Mouse (Mus musculus): Measurements from ENCODE around the gene Csgalnact2. TPM values are rescaled to one million over a fixed set of nuclear protein-coding genes. Genes with fewer than 3 reads are reported as not detected.

Gene Csgalnact2
- 2.2 and 2.4 TPM in 2 replicates for total RNA-seq (2012; rRNA removed)
- total RNA-seq (2014; rRNA removed) = 6.4 and 7.3 TPM in 2 replicates
- 2.1 and 3.0 TPM in 2 replicates for polyA plus RNA-seq (2012; ENCODE audit: insufficient read length, low read depth)

DNA sequence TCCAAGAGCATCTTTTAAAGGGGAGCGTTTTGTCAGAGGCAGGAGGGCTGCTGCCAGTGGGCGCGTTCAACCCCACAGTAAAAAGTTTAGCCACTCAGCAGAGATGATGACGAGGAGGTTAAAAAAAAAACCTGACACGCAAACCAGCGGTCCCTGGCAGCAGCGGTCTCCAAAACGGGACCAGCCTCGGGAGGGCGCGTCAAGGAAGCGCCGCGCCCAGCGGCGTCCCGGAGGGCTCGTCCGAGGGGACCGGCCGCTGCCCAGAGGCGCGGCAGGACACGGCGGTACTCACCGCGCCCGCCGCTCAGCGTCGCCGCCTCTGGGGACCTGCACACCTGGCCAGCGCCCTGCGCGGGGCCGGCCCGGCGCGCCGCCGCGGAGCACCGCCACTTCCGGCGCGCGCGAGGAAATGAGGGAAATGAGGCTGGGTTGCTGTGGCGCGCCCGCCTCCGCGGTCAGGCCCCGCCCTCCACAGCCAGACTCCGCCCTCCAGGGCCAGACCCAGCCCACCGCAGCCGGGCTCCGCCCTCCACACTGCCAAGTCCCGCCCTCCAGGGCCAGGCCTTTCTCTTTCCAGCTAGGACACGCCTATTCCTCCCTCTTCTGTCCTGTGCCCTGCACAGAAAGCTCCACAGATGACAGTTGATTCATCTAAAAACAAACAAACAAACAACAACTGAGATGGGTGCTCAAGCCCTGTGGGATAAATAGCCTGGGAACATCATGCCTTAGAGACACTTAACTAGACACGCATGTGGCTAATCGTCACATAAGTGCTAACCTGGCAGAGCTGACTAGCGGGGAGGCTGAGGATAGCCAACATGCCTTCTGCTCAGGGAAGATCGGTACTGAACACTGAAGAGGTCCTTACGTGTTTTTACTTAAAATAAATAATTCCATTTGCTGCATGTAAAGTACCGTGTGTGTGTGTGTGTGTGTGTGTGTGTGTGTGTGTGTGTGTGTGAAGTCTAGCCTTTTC, at the start of gene Csgalnact2:
Gene Csgalnact2, minus strand, starts transcription at position 410 of the 979 bp plus-strand sequence.
- TF ChIP-seq NRF1 (IDR thresholded peaks at IDR 0.05; ENCODE audit: low read depth, low read length) = peak; percentile 69
- TF ChIP-seq POLR2A (IDR thresholded peaks at IDR 0.05; ENCODE audit: low read depth, low read length) = peak; percentile 63; the same call in 1 of the 2 replicates
- TF ChIP-seq MAZ (IDR thresholded peaks at IDR 0.05; ENCODE audit: low read depth, low read length) = no peak
- no peak for TF ChIP-seq SMC3 (IDR thresholded peaks at IDR 0.05; ENCODE audit: low read depth, low read length)
- TF ChIP-seq MYC (IDR thresholded peaks at IDR 0.05; ENCODE audit: low read depth, low read length) = no peak
- TF ChIP-seq POLR2AphosphoS2 (IDR thresholded peaks at IDR 0.05; ENCODE audit: low read depth, low read length) = no peak
- no peak for TF ChIP-seq JUN (IDR thresholded peaks at IDR 0.05; ENCODE audit: insufficient read depth, low read depth, low read length)
- TF ChIP-seq ZNF384 (IDR thresholded peaks at IDR 0.05; ENCODE audit: low read depth, low read length) = peak; percentile 78
- no peak for TF ChIP-seq RAD21 (IDR thresholded peaks at IDR 0.05; ENCODE audit: low read depth, low read length)
- TF ChIP-seq ZMIZ1 (IDR thresholded peaks at IDR 0.05; ENCODE audit: low read depth, low read length) = no peak
- TF ChIP-seq TBP (conservative IDR thresholded peaks at IDR 0.05; ENCODE audit: low read depth, low read length) = no peak
- no peak for TF ChIP-seq ZC3H11A (IDR thresholded peaks at IDR 0.05; ENCODE audit: low read depth, low read length)
- TF ChIP-seq CHD2 (IDR thresholded peaks at IDR 0.05; ENCODE audit: low read length) = no peak
- no peak for TF ChIP-seq CHD1 (IDR thresholded peaks at IDR 0.05; ENCODE audit: low read depth, low read length)
- no peak for TF ChIP-seq GABPA (IDR thresholded peaks at IDR 0.05; ENCODE audit: insufficient replicate concordance, low read depth, low read length)
- no peak for TF ChIP-seq PAX5 (IDR thresholded peaks at IDR 0.05; ENCODE audit: low read length)
- TF ChIP-seq ETS1 (conservative IDR thresholded peaks at IDR 0.05; ENCODE audit: low read depth, low read length) = no peak
- no peak for TF ChIP-seq MAFK (IDR thresholded peaks at IDR 0.05; ENCODE audit: insufficient replicate concordance, low read length)
- TF ChIP-seq ELF1 (IDR thresholded peaks at IDR 0.05; ENCODE audit: low read depth, low read length) = peak; percentile 77
- 0 out of 2 replicates have a peak, but pooled peaks have one; percentile 9 for TF ChIP-seq KAT2A (IDR thresholded peaks at IDR 0.05; ENCODE audit: insufficient replicate concordance, low read length)
- TF ChIP-seq JUND (conservative IDR thresholded peaks at IDR 0.05; ENCODE audit: low read depth, low read length) = no peak
- TF ChIP-seq SIN3A (IDR thresholded peaks at IDR 0.05; ENCODE audit: low read length) = no peak; the same call in 1 of the 2 replicates
- peak; percentile 57; the same call in 1 of the 2 replicates for TF ChIP-seq MXI1 (IDR thresholded peaks at IDR 0.05; ENCODE audit: low read depth, low read length)
- TF ChIP-seq BHLHE40 (IDR thresholded peaks at IDR 0.05; ENCODE audit: low read depth, low read length) = no peak
- no peak for TF ChIP-seq ZKSCAN1 (IDR thresholded peaks at IDR 0.05; ENCODE audit: borderline replicate concordance, low read depth, low read length)
- TF ChIP-seq CTCF (conservative IDR thresholded peaks at IDR 0.05 in 1 of 2, IDR thresholded peaks at IDR 0.05 in 1 of 2; ENCODE audit: low read depth in 2 of 2, low read length in 2 of 2) = no peak
- peak; percentile 24; the same call in 1 of the 2 replicates for TF ChIP-seq HCFC1 (IDR thresholded peaks at IDR 0.05; ENCODE audit: low read depth, low read length)
- no peak for TF ChIP-seq MEF2A (IDR thresholded peaks at IDR 0.05; ENCODE audit: borderline replicate concordance, low read depth, low read length)
- no peak for TF ChIP-seq RCOR1 (conservative IDR thresholded peaks at IDR 0.05; ENCODE audit: low read depth, low read length)
- TF ChIP-seq IRF4 (IDR thresholded peaks at IDR 0.05; ENCODE audit: low read depth, low read length) = peak; percentile 2; the same call in 1 of the 2 replicates
- peak; percentile 88 for TF ChIP-seq TCF12 (IDR thresholded peaks at IDR 0.05; ENCODE audit: low read depth, low read length)
- peak; percentile 82 for TF ChIP-seq UBTF (IDR thresholded peaks at IDR 0.05; ENCODE audit: low read depth, low read length)
- TF ChIP-seq EP300 (IDR thresholded peaks at IDR 0.05; ENCODE audit: low read length) = no peak
- TF ChIP-seq MAX (IDR thresholded peaks at IDR 0.05; ENCODE audit: low read length) = no peak
- no peak for TF ChIP-seq E2F4 (IDR thresholded peaks at IDR 0.05; ENCODE audit: insufficient replicate concordance, low read depth, low read length)
- peak; percentile 76 for TF ChIP-seq NELFE (IDR thresholded peaks at IDR 0.05; ENCODE audit: low read depth, low read length)
- TF ChIP-seq USF1 (IDR thresholded peaks at IDR 0.05; ENCODE audit: low read depth, low read length) = no peak
- TF ChIP-seq USF2 (conservative IDR thresholded peaks at IDR 0.05; ENCODE audit: low read depth, low read length) = no peak

More for the DNA sequence above, at the start of gene Csgalnact2:
- Histone ChIP-seq H3K4me3 (replicated peaks in 1 of 3; ENCODE audit: low read depth in 2 of 3, low read length in 2 of 3, poor library complexity in 1 of 3) (peak within 1 kb of the TSS; percentile 60 to 71 (median 69)), H3K4me1 (ENCODE audit: control insufficient read depth in 1 of 2, insufficient read depth in 2 of 2) (peaks cover 0 to 7% of the 10 kb centered on the region in 2 experiments; a peak in 1 of 4 replicates), H3K9me3 (replicated peaks; ENCODE audit: low read length) (peaks cover 6% of the 10 kb centered on the region), H3K27me3 (replicated peaks) (peaks cover 50% of the 10 kb centered on the region), H3K27ac (ENCODE audit: insufficient read depth, low read depth) (no peak within 1 kb of the TSS), H3K79me2 (replicated peaks; ENCODE audit: control insufficient read depth, extremely low read depth, insufficient read depth, poor library complexity, severe bottlenecking) (no peaks in the 10 kb centered on the region), H3K9ac (ENCODE audit: insufficient read depth, low read depth) (peak within 1 kb of the TSS; percentile 58), H3K36me3 (replicated peaks in 1 of 2; ENCODE audit: control insufficient read depth in 1 of 2, insufficient read depth in 1 of 2, low read length in 1 of 2) (no peaks in the 10 kb centered on the region), H3K4me2 (ENCODE audit: insufficient read depth, low read depth, poor library complexity, severe bottlenecking) (peak within 1 kb of the TSS; percentile 99)
- DNase-seq (ENCODE audit: extremely low read depth) = peak; percentile 73
- in situ Hi-C loops (cut with MboI; ENCODE audit: low pct_ligation_motif_present, low pct_unique_long_range_greater_than_20kb, low sequenced_read_pairs) = no loop called here
- dilution Hi-C loops (cut with MboI; ENCODE audit: extremely low pct_ligation_motif_present, extremely low pct_unique_long_range_greater_than_20kb, low sequenced_read_pairs) = no loop called here
